Mouse (Mus musculus): ENCODE data around the gene Gm9745.
"Not testable (repeated sequence)": the region's sequence is repeated elsewhere in the genome, so short reads cannot be mapped to it uniquely, and the experiment has no call there.

Gm9745 gene

GRCm38 (mm10) chr13:8905986-8906385, 42.0 kb downstream of the Gm9745 start:
- DNase-seq (ENCODE audit: low read depth): not testable (repeated sequence)
